Mouse (Mus musculus) cerebellum, adult 18-20 months (tissue): Measurements from ENCODE around the gene Atp2b2.

ENCODE experiments used
- DNase-seq, 2 experiments: peaks; one replicate each; pipeline ENCODE4 v3.0.0; 2021

Gene Atp2b2

GRCm38 (mm10) chr6:114042332-114042731, at the start of gene Atp2b2:
TSS of gene Atp2b2 (minus strand) at chr6:114042613.
- peak; percentile 41 to 52 for DNase-seq

GRCm38 (mm10) chr6:114089626-114090025, 47.2 kb upstream of the Atp2b2 start:
- DNase-seq, result peak; percentile 61 to 81

- DNase-seq, result no peak
These were observed 44.7 kb upstream of the Atp2b2 start for GRCm38 (mm10) chr6:114087106-114087505.

DNA sequence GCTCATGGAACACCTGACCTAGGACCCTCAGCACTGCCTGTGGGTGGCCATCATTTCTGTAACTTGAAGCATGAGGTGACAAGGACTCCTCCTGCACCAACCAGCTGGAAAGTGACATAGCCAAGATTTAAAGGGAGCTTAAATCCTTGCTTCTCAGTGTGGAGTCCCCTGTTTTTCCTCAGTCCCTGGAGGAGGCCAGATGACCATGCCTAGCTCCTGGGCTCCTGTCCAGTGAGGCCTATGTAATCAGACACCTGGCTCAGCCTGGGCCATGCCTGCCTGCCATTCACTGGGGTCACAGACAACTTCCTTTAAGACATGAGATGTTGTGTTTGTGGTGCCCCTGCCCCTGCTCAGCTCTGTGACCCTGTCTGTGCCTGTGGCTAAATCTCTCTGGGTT, 36.1 kb upstream of the Atp2b2 start:
- DNase-seq, result peak; percentile 30 to 45

GRCm38 (mm10) chr6:114076560-114076959, 34.1 kb upstream of the Atp2b2 start:
- DNase-seq, result peak; percentile 72 to 80

- DNase-seq, result no peak
These were observed 33.6 kb upstream of the Atp2b2 start for GRCm38 (mm10) chr6:114076061-114076460.

DNA sequence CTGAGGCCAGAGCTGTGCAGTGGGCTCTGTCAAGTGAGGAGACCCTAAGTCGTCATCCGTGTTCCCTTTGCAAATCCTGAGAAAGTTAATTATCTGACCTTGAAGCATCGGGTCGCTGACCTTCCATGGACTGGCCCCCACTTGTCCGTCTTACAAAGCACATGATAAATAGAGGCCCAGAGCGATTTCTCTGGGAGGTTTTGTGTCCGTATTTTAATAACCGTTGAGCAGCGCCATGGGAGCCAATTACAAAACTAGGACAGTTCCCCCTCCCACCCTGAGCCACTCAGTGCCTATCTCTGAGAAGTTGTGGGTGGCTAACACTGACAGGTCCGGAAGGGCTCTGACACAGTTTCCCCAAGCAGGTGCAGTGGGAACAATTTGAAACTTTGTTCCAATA, 32.5 kb upstream of the Atp2b2 start:
- DNase-seq, result no peak

- DNase-seq, result no peak
These were observed 31.8 kb upstream of the Atp2b2 start for GRCm38 (mm10) chr6:114074256-114074655.

- peak; percentile 75 to 81 for DNase-seq
These were observed 29.2 kb upstream of the Atp2b2 start for GRCm38 (mm10) chr6:114071564-114071963.

DNA sequence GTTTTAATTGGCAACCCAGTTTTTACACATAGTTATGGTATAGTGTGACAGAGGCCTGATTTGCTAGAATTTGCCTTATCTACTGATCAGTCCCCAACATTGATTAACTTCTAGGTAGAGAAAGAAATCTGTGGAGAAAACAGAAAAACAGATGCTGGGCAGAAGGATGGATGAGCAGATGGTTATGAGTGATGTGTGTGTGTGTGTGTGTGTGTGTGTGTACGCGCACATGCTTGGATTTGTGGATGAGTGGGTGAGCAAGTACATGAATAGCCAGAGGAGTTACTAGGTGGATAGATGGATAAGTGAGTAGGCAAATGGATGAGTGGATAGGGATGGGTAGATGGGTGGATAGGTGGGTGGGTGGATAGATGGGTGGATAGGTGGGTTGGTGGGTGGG, 20.7 kb upstream of the Atp2b2 start:
- no peak for DNase-seq

DNA sequence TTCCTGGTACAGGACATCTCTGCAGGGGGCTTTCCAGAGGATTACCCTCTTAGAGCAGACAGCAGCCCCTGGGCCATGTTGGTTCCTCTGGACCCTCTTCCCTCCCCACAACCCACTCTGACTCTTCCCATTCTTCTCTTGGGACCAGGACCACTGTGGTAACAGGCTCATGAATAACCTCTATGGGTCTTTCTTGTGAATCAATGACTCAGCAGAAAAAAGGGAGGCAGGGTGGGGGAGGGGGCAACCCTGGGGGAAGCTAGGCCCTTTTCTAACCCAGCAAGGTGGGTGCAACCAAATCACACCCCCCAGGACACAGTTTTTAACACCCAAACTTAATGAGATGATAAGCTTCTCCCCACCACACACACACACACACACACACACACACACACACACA, 20.3 kb upstream of the Atp2b2 start:
- DNase-seq, result no peak

GRCm38 (mm10) chr6:114059206-114059605, 16.8 kb upstream of the Atp2b2 start:
- DNase-seq, result no peak

- DNase-seq, result peak; percentile 54 to 57
These were observed 15.8 kb upstream of the Atp2b2 start for GRCm38 (mm10) chr6:114058030-114058808.

DNA sequence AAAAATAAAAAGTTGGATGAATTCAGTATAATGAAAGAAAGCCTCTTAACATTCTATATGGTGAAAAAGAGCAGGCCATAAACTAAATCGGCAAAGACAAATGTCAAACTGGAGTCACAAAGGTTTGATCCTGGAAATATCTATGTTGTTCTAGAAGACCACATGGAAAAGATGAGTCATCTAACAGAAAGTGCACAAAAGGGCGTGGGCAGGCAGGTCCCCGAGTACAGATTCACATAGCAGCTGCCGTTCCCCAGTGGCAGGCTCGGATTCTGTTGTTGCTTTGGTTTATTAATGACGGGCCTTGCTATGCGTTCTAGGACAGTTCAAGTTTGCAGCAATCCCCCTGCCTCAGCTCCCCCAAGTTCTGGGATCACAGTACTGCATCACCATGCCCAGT, 12.9 kb upstream of the Atp2b2 start:
- DNase-seq, result no peak

DNA sequence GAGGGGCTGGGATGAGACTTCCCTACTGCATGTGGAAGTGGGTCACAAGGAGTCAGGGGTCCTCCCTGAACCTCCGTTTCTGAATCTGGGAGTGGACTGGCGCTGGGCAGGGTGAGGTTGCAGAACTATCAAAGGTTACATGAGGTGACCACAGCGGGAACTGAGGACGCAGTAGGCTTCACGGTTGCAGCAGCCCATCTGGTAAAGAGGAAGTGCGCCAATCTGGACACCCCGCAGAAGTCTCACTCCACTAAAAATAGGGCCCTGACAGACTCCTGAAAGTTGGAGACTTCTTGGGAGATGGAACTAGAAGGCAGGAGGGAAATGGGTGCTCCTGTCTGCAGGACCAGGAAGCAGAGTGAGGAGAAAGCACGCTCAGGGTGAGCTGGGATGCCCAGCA, 2.5 kb upstream of the Atp2b2 start:
- DNase-seq, result peak in 1 of 2 experiments; percentile 62

GRCm38 (mm10) chr6:114042836-114043235, 423 bp upstream of the Atp2b2 start:
- peak in 1 of 2 experiments; percentile 36 for DNase-seq

GRCm38 (mm10) chr6:114041911-114042284, 515 bp downstream of the Atp2b2 start:
- peak; percentile 71 for DNase-seq

DNA sequence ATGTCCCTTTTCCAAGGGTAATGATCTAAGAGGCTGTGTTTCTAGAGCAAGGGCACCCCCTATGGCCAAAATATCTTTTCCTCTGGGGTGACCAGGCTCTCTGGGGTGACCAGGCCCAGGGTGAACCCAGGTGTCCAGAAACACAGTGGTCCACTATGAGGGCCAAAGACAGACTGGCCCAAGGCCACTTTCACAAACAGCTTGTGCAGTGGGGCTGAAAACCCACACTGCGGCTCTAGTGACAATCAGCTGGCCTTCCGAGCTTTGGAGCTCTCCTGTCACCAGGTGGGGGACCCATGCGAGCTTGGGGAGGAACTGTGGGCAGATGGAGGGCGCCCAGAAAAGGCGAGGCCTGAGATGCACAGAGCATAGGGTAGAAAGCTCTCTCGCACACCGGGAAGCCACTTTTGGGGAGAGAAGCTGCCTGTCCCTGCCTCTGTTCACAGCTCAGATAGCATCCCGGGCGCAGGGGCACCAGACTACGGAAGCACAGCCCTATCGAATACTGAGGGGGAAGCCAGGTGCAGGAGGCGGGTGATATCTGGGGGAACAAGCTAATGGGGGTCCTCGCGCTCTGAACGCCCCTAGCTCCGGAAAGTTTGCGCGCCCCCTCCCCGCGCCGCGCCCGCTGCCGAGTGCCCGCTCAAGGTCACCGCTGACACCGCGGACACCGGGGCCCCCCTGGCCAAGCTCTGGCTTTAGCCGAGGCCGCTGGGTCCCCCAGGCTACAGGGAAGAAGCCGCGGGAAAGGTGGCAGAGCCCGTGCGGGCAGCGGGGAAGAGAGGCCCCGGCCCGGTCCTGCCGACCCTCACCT, 1.1 kb downstream of the Atp2b2 start:
- peak; percentile 81 to 89 for DNase-seq

DNA sequence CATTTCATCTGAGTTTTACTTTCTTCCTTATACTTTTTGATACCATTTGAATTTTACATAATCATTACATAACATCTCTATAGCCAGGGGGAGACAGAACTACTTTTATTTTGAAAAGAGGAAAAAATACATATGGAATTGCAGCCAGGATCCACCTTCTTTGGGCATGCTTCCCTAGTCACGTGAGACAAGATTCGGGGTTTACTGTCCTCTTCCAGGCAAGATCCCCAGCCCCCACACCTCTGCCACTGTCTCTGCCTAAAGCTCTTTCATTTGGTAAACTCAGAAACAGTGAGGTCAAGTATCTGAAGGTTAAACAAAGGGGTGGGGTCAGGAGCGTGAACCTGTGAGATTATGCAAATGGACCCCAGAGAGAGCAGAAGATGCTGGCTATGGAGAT, 6.7 kb downstream of the Atp2b2 start:
- no peak for DNase-seq

- peak; percentile 58 to 68 for DNase-seq
These were observed 9.6 kb downstream of the Atp2b2 start for GRCm38 (mm10) chr6:114032822-114033221.

GRCm38 (mm10) chr6:114023794-114024193, 18.6 kb downstream of the Atp2b2 start:
- no peak for DNase-seq

DNA sequence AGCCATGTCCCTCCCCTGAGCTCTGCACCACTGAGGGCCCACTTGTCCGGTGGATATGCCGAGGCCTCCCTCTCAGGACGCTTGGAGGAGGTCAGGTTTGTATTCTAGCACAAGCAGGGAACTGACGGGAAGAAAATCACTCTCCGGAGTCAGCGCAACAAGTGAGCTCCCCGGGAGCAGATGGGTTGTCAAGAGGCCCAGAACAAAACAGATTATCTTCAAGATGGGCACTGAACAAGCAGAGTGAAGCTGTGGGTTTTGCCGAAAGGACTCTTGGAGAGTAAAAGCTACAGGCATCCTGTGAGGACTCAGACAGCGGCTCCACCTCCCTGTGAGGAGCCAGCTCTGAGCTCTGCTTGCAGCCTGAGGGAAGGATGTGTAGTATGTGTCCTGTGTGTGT, 20.3 kb downstream of the Atp2b2 start:
- DNase-seq, result peak; percentile 44 to 54

GRCm38 (mm10) chr6:114013801-114014200, 28.6 kb downstream of the Atp2b2 start:
- DNase-seq, result peak; percentile 45 to 58

DNA sequence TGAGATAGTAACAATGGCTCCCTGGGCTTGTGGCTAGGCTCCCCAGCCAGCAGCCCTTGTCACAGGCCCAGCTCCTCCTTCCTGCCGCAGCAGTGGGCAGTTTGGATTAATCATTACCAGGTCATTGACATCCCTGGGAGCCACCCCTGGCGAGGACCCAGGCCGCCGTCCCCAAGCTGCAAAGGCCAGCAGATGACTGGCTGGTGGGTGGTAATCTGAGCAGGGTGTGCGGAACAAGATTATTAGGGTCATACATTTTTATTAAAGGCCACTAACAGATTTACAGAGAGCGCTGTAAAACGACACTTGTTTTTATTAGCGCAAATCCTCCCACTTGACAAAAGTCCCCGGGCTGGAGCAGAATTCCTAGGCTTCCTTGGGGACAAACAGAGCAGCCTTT, 29.6 kb downstream of the Atp2b2 start:
- peak; percentile 44 to 46 for DNase-seq
